Mouse (Mus musculus) spleen, adult 2 months (tissue): Measurements from ENCODE around the gene Tmem273. TPM values are rescaled to one million over a fixed set of nuclear protein-coding genes. Genes with fewer than 3 reads are reported as not detected.

Source experiments
- DNase-seq, 2 experiments: peaks; one replicate each; pipeline versions ENCODE4 v3.0.0 to v3.0.0-alpha.2; 2012 to 2021; ENCODE audit warnings: low spot score in 2 of 2, low read depth in 1 of 2
- H3K27ac ChIP-seq: fragments of 200-500 bp; 2 replicates; pipeline ENCODE4 v1.5.1; 2012; ENCODE audit warnings: low read length, inconsistent platforms; ENCODE audit not compliant: insufficient read depth
- H3K27me3 ChIP-seq: fragments of 200-500 bp; 2 replicates; pipeline ENCODE4 v1.6.1; 2012; ENCODE audit warnings: mild to moderate bottlenecking, moderate library complexity, low read length, inconsistent platforms; ENCODE audit not compliant: control insufficient read depth, insufficient read depth
- H3K36me3 ChIP-seq: fragments of 200-500 bp; 2 replicates; pipeline ENCODE4 v1.6.1; 2012; ENCODE audit warnings: mild to moderate bottlenecking, low read length, inconsistent platforms; ENCODE audit not compliant: control insufficient read depth, insufficient read depth
- H3K4me1 ChIP-seq: fragments of 200-500 bp; 2 replicates; pipeline ENCODE4 v1.6.1; 2011; ENCODE audit warnings: inconsistent platforms; ENCODE audit not compliant: control insufficient read depth, insufficient read depth, insufficient read length
- H3K4me3 ChIP-seq: fragments of 200-500 bp; 2 replicates; pipeline ENCODE4 v1.5.1; 2011; ENCODE audit warnings: mild to moderate bottlenecking, inconsistent platforms; ENCODE audit not compliant: insufficient read depth, insufficient read length; ENCODE audit errors: extremely low read depth
- CTCF ChIP-seq: fragments of 200-500 bp; IDR thresholded peaks from 2 replicates; pipeline ENCODE4 v1.5.1; 2011; ENCODE audit warnings: mild to moderate bottlenecking, inconsistent platforms; ENCODE audit not compliant: insufficient read depth, insufficient read length, insufficient replicate concordance; ENCODE audit errors: extremely low read depth
- POLR2A ChIP-seq: fragments of 200-500 bp; IDR thresholded peaks from 2 replicates; pipeline ENCODE4 v1.6.1; 2011; ENCODE audit warnings: low read depth, low read length, inconsistent platforms
- WGBS: fragments of 180-500 bp; shearing (Covaris S2); methylation state at CpG from one replicate; pipeline ENCODE4 v1.1.7; 2018; 5-methylcytosine and 5-hydroxymethylcytosine counted together
- polyA plus RNA-seq: library from polyadenylated mRNA; depleted of rRNA; stranded (reverse); fragments of >200 nt; gene quantifications from 2 replicates; pipeline ENCODE4 v1.2.3, GENCODE M21; 2012

The Tmem273 gene
- polyA plus RNA-seq, 1 experiment = 5.6 TPM

DNA sequence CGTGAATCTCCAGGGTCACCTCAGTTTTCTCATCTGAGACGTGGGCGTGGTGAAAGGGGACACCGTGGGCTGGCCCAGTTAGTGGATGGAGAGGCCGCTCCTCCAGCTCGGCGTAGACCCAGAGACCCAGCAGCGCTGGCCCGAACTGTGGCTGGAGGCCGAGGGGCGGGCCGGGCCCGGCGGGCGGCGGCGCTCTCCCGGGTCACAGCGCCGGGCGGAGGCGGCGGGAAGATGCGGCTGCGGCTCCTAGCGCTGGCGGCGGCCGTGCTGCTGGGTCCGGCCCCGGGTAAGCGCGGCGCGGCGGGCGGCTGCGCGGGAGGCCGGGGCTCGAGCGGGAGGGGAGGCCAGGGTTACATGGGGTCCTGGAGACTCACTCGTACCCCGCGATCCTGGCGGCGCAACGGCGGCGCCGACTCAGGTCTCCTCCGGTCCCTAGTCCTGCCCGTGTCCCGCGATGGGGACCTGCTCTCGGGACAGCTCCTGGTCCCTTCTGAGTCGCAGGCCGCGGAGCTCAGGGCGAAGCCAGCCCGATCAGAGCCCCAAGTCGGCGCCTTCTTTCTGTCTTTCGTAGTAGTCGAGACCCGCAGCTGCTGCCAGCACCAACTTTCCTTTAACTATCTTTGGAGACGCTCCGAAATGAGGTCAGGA lies 71.0 kb downstream of the Tmem273 start, which contains the start of gene Vstm4:
Vstm4 (plus strand) TSS at position 76 of the 648 bp plus-strand sequence.
- 4% methylated on average over 68 of the region's 68 CpGs for WGBS
- DNase-seq = no peak
- peaks cover 7% of the 10 kb centered on the region; the same call in 1 of the 2 replicates for H3K27me3 ChIP-seq
- peak within 1 kb of the TSS; percentile 32; the same call in 1 of the 2 replicates for H3K4me3 ChIP-seq
- TF ChIP-seq CTCF (no peak), POLR2A (no peak)
- no peaks in the 10 kb centered on the region for H3K4me1 ChIP-seq
- H3K36me3 ChIP-seq = no peaks in the 10 kb centered on the region
- peak within 1 kb of the TSS; percentile 63 for H3K27ac ChIP-seq

DNA sequence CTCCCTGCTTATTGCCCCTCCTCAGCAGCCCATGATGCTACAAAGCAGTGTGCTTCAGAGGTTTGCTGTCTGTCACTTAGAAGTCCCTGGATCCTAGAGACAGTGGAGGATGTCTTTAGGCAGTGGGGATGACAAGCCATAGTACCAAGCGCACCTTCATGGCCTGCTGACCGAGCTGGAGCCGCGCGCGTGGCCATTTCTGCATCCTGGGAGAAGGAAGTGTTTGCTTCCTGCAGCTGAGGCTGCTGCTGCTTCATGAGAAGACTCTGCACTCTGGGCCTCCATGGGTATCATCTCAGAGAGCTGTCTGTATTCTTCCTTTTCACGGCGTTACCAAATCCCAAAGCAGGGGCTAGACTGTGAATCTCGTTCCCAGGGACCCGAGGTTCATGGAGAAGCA lies 72.6 kb downstream of the Tmem273 start:
- 87% methylated on average over 10 of the region's 10 CpGs for WGBS
- H3K4me3 ChIP-seq = no peak overlapping the region
- peaks cover 7% of the 10 kb centered on the region; the same call in 1 of the 2 replicates for H3K27me3 ChIP-seq
- DNase-seq = no peak
- TF ChIP-seq POLR2A = no peak
- no peak for TF ChIP-seq CTCF
- H3K4me1 ChIP-seq = no peaks in the 10 kb centered on the region
- H3K27ac ChIP-seq = no peak overlapping the region
- H3K36me3 ChIP-seq = no peaks in the 10 kb centered on the region

DNA sequence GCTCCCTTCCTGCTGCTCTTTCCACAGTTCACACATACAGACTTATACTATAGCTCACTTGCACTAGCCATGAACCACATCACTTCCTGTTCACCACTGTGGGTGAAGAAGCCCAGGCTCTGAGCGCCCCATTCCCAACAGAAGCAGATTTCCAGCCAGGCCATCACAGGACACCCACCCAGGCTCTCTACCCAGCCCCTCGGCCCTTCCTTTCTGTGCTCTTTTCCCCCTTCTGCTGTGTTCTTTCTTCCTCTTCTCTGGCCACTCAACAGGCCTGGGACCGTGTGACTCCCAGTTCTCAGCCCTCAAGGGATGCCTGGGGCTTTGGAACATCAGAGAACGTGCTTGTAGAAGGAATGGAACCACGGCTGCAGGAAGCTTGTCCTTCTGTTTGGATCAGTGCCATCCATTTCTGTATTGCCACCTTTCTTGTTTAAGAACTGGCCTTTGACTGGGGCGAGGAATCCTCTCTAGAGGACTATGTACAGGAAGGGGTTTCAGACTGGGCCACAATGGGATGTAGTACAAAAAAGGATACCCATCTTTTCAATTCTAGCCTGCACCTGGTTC lies 73.3 kb downstream of the Tmem273 start:
- Histone ChIP-seq H3K4me3 (no peak overlapping the region), H3K4me1 (no peaks in the 10 kb centered on the region), H3K27ac (no peak overlapping the region), H3K27me3 (peaks cover 7% of the 10 kb centered on the region; the same call in 1 of the 2 replicates), H3K36me3 (no peaks in the 10 kb centered on the region)
- no peak for DNase-seq
- no peak for TF ChIP-seq POLR2A
- TF ChIP-seq CTCF = no peak
- WGBS = 65% methylated on average over 6 of the region's 6 CpGs

DNA sequence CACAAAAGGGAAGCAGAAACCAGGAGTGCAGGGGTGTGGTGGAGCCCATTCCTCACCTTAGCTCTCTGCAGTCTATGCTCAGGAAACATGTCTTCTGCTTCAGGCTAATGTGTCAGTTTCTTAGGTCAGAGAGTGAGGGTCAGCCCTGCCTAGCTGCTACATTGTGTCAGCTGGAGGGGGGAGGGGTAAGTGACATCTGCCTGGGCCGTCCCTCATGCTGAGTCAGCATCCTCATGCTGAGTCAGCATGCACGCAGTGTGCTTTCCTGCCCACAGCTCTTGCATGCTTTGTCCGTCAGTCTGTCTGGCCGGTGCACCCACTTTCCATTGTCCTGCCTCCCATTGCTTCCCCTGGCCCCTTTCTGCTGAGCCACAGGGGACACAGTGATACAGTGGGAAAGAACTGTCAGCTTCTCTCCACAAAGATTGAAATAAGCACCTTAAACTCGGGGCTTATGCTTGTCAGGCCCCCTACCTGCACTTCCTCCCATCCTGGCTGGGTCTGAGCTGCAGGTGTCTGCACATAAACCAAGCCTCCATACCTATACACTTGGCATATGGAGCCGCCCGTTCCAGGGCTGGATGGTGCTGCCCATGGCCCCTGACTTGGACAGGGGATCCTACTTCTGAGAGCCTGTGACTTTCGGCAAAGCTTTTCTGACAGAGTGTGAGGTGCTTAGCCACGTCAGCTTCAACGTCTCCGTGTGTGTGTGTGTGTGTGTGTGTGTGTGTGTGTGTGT lies 74.2 kb downstream of the Tmem273 start:
- H3K27ac ChIP-seq = no peak overlapping the region
- peaks cover 7% of the 10 kb centered on the region; the same call in 1 of the 2 replicates for H3K27me3 ChIP-seq
- no peak for DNase-seq
- H3K4me1 ChIP-seq = no peaks in the 10 kb centered on the region
- TF ChIP-seq CTCF = no peak
- TF ChIP-seq POLR2A = no peak
- WGBS = 47% methylated on average over 11 of the region's 11 CpGs
- H3K4me3 ChIP-seq = no peak overlapping the region
- H3K36me3 ChIP-seq = no peaks in the 10 kb centered on the region

DNA sequence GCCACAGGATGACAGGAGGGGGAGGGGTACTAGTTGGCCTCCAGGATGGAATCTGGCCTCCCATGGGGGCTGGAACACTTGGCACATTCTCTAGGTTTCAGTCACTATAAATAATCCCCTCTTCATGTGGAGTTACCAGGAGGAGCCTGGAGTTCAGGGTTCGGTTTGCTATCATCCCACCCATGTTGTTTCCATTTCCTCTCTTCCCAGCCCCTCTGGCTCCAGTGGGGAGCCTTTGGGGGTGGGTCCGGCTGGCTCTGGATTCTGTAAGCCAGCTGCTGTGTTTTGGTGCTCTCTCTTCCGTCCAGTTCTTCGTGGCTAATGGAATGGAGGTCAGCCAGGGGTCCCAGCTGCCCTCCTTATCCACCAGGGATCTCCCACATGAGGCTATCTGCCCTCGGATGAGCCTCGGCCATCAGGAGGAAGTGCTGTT lies 75.4 kb downstream of the Tmem273 start:
- TF ChIP-seq POLR2A = no peak
- no peak for TF ChIP-seq CTCF
- Histone ChIP-seq H3K27me3 (peaks cover 7% of the 10 kb centered on the region; the same call in 1 of the 2 replicates), H3K36me3 (no peaks in the 10 kb centered on the region), H3K27ac (peak overlapping the region; percentile 32; the same call in 1 of the 2 replicates), H3K4me1 (no peaks in the 10 kb centered on the region), H3K4me3 (no peak overlapping the region)
- DNase-seq = no peak
- 50% methylated on average over 6 of the region's 6 CpGs for WGBS

DNA sequence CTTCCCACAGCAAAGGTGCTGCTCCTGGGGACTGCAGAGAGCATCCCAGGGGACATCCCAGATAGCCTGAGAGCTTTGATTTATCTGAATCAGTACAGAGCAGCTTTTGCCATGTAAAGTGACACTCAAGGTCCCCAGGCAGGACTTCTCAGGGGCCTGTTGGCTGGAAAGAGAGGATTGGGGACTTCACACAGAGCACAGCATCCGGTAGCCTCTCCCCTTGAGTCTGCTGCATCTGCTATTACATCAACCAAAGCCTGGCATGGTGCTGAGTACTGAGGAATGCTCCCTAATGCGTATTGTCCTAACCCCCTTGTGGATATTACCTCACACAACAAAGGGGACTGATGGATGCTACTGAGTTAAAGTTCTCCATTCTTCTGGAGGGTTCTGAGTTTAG lies 75.9 kb downstream of the Tmem273 start:
- no peaks in the 10 kb centered on the region for H3K36me3 ChIP-seq
- no peak for DNase-seq
- H3K27ac ChIP-seq = peak overlapping the region; percentile 32; the same call in 1 of the 2 replicates
- TF ChIP-seq POLR2A (no peak), CTCF (no peak)
- WGBS = 68% methylated on average over 2 of the region's 2 CpGs
- H3K4me1 ChIP-seq = no peaks in the 10 kb centered on the region
- no peak overlapping the region for H3K4me3 ChIP-seq
- peaks cover 6% of the 10 kb centered on the region; the same call in 1 of the 2 replicates for H3K27me3 ChIP-seq
